Comparison of ENCODE assay signal across 8 mouse cellular contexts in the genomic region with DNA sequence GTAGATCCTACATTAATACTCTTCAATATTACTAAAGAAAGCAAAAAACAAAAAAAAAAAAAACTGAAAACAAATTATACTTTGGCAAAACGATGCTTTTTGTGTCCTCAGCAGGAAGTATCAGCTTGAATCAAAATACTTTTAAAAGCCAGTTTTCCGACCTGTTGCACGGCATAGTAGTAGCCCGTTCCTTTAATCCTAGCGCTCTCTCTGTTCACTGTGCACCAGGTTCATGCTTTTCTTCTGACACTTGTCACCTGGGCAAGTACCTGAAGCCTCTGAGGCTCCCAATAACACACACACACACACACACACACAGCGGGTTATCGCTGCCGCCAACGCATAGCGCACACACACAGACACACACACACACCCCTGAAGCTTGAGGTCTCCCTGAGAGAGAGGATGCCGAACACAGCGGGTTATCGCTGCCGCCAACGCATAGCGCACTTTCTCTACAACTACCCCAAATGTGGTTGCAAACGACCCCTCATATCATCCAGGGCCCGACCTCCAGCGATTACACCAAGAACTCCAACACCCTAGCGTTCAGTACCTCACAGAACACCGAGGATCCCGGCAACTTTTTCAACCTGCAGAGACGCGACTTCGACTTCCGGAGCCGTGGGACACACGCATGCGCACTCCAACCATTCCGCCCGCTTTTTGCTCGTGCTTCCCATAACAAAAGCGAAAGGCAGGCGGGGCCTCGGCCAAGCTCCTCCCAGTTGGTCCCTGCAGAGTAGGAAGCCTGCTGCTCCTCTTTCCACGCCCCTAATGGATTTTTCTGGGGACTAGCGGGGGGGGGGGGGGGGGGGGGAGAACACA. TPM values are rescaled to one million over a fixed set of nuclear protein-coding genes. Genes with fewer than 3 reads are reported as not detected.
A peak's percentile ranks its signal among the peaks of the same experiment; 100 is the strongest.
DNase-seq lines count a peak whose midpoint lies in the region; ATAC-seq and TF ChIP-seq lines count a peak whose summit lies in the region.

A gene (minus strand): TSS at position 645 of the 828 bp plus-strand sequence.

- peak within 1 kb of the TSS; percentile 13; the same call in 1 of the 2 replicates for H3K27ac ChIP-seq in embryonic facial prominence, embryonic 13.5 days
- H3K27ac ChIP-seq in kidney, adult 2 months (ENCODE audit: insufficient read depth, low read depth, low read length): no peak within 1 kb of the TSS
- H3K27ac ChIP-seq in limb, embryonic 12.5 days: peak within 1 kb of the TSS; percentile 62
- H3K27ac ChIP-seq in midbrain, embryonic 15.5 days: peak within 1 kb of the TSS; percentile 61; the same call in 1 of the 2 replicates
- peak within 1 kb of the TSS; percentile 69 for H3K27ac ChIP-seq in spleen, adult 2 months (ENCODE audit: insufficient read depth, low read length)

- H3K4me3 ChIP-seq in embryonic facial prominence, embryonic 13.5 days: peak within 1 kb of the TSS; percentile 67
- H3K4me3 ChIP-seq in kidney, adult 2 months (ENCODE audit: insufficient read depth, low read depth, low read length): peak within 1 kb of the TSS; percentile 74
- H3K4me3 ChIP-seq in limb, embryonic 12.5 days (replicated peaks): peak within 1 kb of the TSS; percentile 75
- H3K4me3 ChIP-seq in midbrain, embryonic 15.5 days: peak within 1 kb of the TSS; percentile 75
- peak within 1 kb of the TSS; percentile 69 for H3K4me3 ChIP-seq in spleen, adult 2 months (ENCODE audit: extremely low read depth, insufficient read depth, insufficient read length)

- peaks cover 14% of the 10 kb centered on the region for H3K36me3 ChIP-seq in embryonic facial prominence, embryonic 13.5 days
- no peaks in the 10 kb centered on the region for H3K36me3 ChIP-seq in kidney, adult 2 months (ENCODE audit: control insufficient read depth, insufficient read depth, low read length)
- peaks cover 15% of the 10 kb centered on the region for H3K36me3 ChIP-seq in limb, embryonic 12.5 days
- no peaks in the 10 kb centered on the region for H3K36me3 ChIP-seq in midbrain, embryonic 15.5 days (replicated peaks)
- H3K36me3 ChIP-seq in spleen, adult 2 months (ENCODE audit: control insufficient read depth, insufficient read depth, low read length): peaks cover 4% of the 10 kb centered on the region; the same call in 1 of the 2 replicates

- peak; percentile 94 for ATAC-seq in embryonic facial prominence, embryonic 13.5 days (ENCODE audit: insufficient number of reproducible peaks, insufficient read depth, low FRiP score, low TSS enrichment, low read depth)
- ATAC-seq in limb, embryonic 12.5 days (ENCODE audit: insufficient number of reproducible peaks, insufficient read depth, low FRiP score, low TSS enrichment, low read depth): peak; percentile 98
- peak; percentile 99 for ATAC-seq in midbrain, embryonic 15.5 days (replicated peaks)

- H3K4me2 ChIP-seq in embryonic facial prominence, embryonic 13.5 days: peak within 1 kb of the TSS; percentile 73
- H3K4me2 ChIP-seq in limb, embryonic 12.5 days: peak within 1 kb of the TSS; percentile 70
- peak within 1 kb of the TSS; percentile 85 for H3K4me2 ChIP-seq in midbrain, embryonic 15.5 days

- no peaks in the 10 kb centered on the region for H3K4me1 ChIP-seq in embryonic facial prominence, embryonic 13.5 days
- no peaks in the 10 kb centered on the region for H3K4me1 ChIP-seq in kidney, adult 2 months (ENCODE audit: control insufficient read depth, insufficient read depth, low read length)
- no peaks in the 10 kb centered on the region for H3K4me1 ChIP-seq in limb, embryonic 12.5 days (replicated peaks)
- H3K4me1 ChIP-seq in midbrain, embryonic 15.5 days: peaks cover 3% of the 10 kb centered on the region; the same call in 1 of the 2 replicates
- no peaks in the 10 kb centered on the region for H3K4me1 ChIP-seq in spleen, adult 2 months (ENCODE audit: control insufficient read depth, insufficient read depth, insufficient read length)

- H3K9me3 ChIP-seq in embryonic facial prominence, embryonic 13.5 days: no peaks in the 10 kb centered on the region
- no peaks in the 10 kb centered on the region for H3K9me3 ChIP-seq in limb, embryonic 12.5 days
- H3K9me3 ChIP-seq in midbrain, embryonic 15.5 days: no peaks in the 10 kb centered on the region

- peak; percentile 91 for DNase-seq in 3134 (ENCODE audit: extremely low read depth, insufficient read length, low spot score)
- DNase-seq in adrenal gland, postnatal 36 days: peak; percentile 98 to 99
- DNase-seq in heart, adult 18-20 months: peak; percentile 98 to 99
- peak; percentile 99 for DNase-seq in kidney, adult 2 months
- peak; percentile 80 to 94 for DNase-seq in spleen, adult 2 months (ENCODE audit: low read depth in 1 of 2, low spot score in 2 of 2)

- peak within 1 kb of the TSS; percentile 76 for H3K9ac ChIP-seq in embryonic facial prominence, embryonic 13.5 days
- peak within 1 kb of the TSS; percentile 70 for H3K9ac ChIP-seq in limb, embryonic 12.5 days (replicated peaks)
- H3K9ac ChIP-seq in midbrain, embryonic 15.5 days: peak within 1 kb of the TSS; percentile 44

- TF ChIP-seq POLR2A in kidney, adult 2 months (IDR thresholded peaks at IDR 0.05; ENCODE audit: low read depth, low read length): no peak
- TF ChIP-seq POLR2A in spleen, adult 2 months (IDR thresholded peaks at IDR 0.05; ENCODE audit: low read depth, low read length): peak; percentile 42; the same call in 1 of the 2 replicates

- WGBS in embryonic facial prominence, embryonic 13.5 days: under 1% methylated on average over 37 of the region's 37 CpGs
- under 1% methylated on average over 37 of the region's 37 CpGs for WGBS in kidney, adult 2 months
- under 1% methylated on average over 37 of the region's 37 CpGs for WGBS in limb, embryonic 12.5 days
- under 1% methylated on average over 36 of the region's 37 CpGs for WGBS in midbrain, embryonic 15.5 days
- WGBS in spleen, adult 2 months: under 1% methylated on average over 37 of the region's 37 CpGs

- peak; percentile 25; the same call in 1 of the 2 replicates for TF ChIP-seq CTCF in kidney, adult 2 months (conservative IDR thresholded peaks at IDR 0.05; ENCODE audit: insufficient read depth, insufficient read length, low read depth, low read length)
- no peak for TF ChIP-seq CTCF in spleen, adult 2 months (IDR thresholded peaks at IDR 0.05; ENCODE audit: extremely low read depth, insufficient read depth, insufficient read length, insufficient replicate concordance)

- H3K27me3 ChIP-seq in embryonic facial prominence, embryonic 13.5 days: no peaks in the 10 kb centered on the region
- H3K27me3 ChIP-seq in kidney, adult 2 months (replicated peaks; ENCODE audit: control insufficient read depth, insufficient read depth, low read length): no peaks in the 10 kb centered on the region
- no peaks in the 10 kb centered on the region for H3K27me3 ChIP-seq in limb, embryonic 12.5 days
- H3K27me3 ChIP-seq in midbrain, embryonic 15.5 days (replicated peaks): no peaks in the 10 kb centered on the region
- H3K27me3 ChIP-seq in spleen, adult 2 months (ENCODE audit: control insufficient read depth, insufficient read depth, low read length): no peaks in the 10 kb centered on the region

RNA-seq across cellular contexts. Expression of the gene that starts here (rescaled TPM):
- 1 to 10 TPM; 6.2 to 8.6 TPM for total RNA-seq in adrenal gland, postnatal 36 days (2021)
- 14.9 and 15.4 TPM in 2 replicates for polyA plus RNA-seq in embryonic facial prominence, embryonic 13.5 days (2015; fragmentation: Nextera tagmentation; extraction: Ambion mirVana)
- 1 to 10 TPM; 3.2 TPM for total RNA-seq in heart, adult 18-20 months (2021)
- polyA plus RNA-seq in kidney, adult 2 months (2012; rRNA removed): 1.5 and 2.0 TPM in 2 replicates
- 11.1 and 13.6 TPM in 2 replicates for polyA plus RNA-seq in limb, embryonic 12.5 days (2016; fragmentation: Nextera tagmentation; extraction: Ambion mirVana)
- 7.7 and 7.9 TPM in 2 replicates for polyA plus RNA-seq in midbrain, embryonic 15.5 days (2015; fragmentation: Nextera tagmentation; extraction: Ambion mirVana)
- 3.9 and 5.6 TPM in 2 replicates for polyA plus RNA-seq in spleen, adult 2 months (2012; rRNA removed)
